In the genomic region with DNA sequence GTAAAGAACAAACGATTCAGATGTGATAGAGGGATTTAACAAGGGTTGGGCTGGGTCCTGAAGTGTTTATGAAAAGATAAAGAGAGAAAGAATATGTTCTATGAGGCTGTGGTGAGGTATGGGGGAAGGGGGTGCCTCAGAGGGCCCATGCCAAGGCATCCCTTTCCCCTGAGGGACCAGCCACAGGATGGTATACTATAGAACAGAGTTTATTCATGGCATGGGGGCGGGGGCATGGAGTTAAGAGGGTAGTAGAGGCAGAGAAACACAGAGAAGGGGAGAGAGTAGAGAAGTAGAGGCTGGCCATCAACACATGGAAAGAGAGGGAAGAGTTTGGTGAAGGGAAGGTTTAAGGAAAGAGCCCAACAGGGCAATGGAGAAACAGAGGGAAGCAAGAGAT, we compare ENCODE assay signal across 12 mouse cellular contexts. TPM values are rescaled to one million over a fixed set of nuclear protein-coding genes. Genes with fewer than 3 reads are reported as not detected.
DNase-seq lines count a peak whose midpoint lies in the region; ATAC-seq and TF ChIP-seq lines count a peak whose summit lies in the region.
"Had no signal": no experiment of that assay in that cellular context is flagged by ENCODE, and none has a peak within 500 bp of the region (broad histone marks: within the 10 kb centered on the region; RNA-seq: fewer than 3 reads in every experiment).

No protein-coding gene starts in this region.

- H3K4me1 ChIP-seq in kidney, postnatal 0 days (replicated peaks; ENCODE audit: insufficient read depth, low read length), result no peaks in the 10 kb centered on the region
- no peaks in the 10 kb centered on the region for H3K4me1 ChIP-seq in hindbrain, embryonic 15.5 days (replicated peaks)
- no peaks in the 10 kb centered on the region for H3K4me1 ChIP-seq in limb, embryonic 13.5 days
- no peaks in the 10 kb centered on the region for H3K4me1 ChIP-seq in neural tube, embryonic 14.5 days (ENCODE audit: control insufficient read depth, insufficient read depth, low read length)

- H3K9me3 ChIP-seq in kidney, postnatal 0 days (replicated peaks; ENCODE audit: low read length), result peaks cover 37% of the 10 kb centered on the region
- H3K9me3 ChIP-seq in hindbrain, embryonic 15.5 days, result peaks cover 58% of the 10 kb centered on the region
- peaks cover 61% of the 10 kb centered on the region for H3K9me3 ChIP-seq in limb, embryonic 13.5 days
- H3K9me3 ChIP-seq in neural tube, embryonic 14.5 days (ENCODE audit: control insufficient read depth, low read length), result peaks cover 39% of the 10 kb centered on the region

- H3K36me3 ChIP-seq in kidney, postnatal 0 days (ENCODE audit: insufficient read depth, low read length), result no peaks in the 10 kb centered on the region
- H3K36me3 ChIP-seq in hindbrain, embryonic 15.5 days, result 0 out of 2 replicates have a peak, but pooled peaks cover 3% of the 10 kb centered on the region
- 0 out of 2 replicates have a peak, but pooled peaks cover 7% of the 10 kb centered on the region for H3K36me3 ChIP-seq in limb, embryonic 13.5 days
- no peaks in the 10 kb centered on the region for H3K36me3 ChIP-seq in neural tube, embryonic 14.5 days (ENCODE audit: control insufficient read depth, insufficient read depth, low read length)

- no peaks in the 10 kb centered on the region for H3K27me3 ChIP-seq in kidney, postnatal 0 days (ENCODE audit: insufficient read depth, low read length)
- no peaks in the 10 kb centered on the region for H3K27me3 ChIP-seq in hindbrain, embryonic 15.5 days
- no peaks in the 10 kb centered on the region for H3K27me3 ChIP-seq in limb, embryonic 13.5 days
- no peaks in the 10 kb centered on the region for H3K27me3 ChIP-seq in neural tube, embryonic 14.5 days (ENCODE audit: control insufficient read depth, insufficient read depth, low read length)

- no peak for TF ChIP-seq CTCF in kidney, postnatal 0 days (IDR thresholded peaks at IDR 0.05; ENCODE audit: low read depth)

- H3K9ac ChIP-seq in kidney, postnatal 0 days (ENCODE audit: low read depth, low read length), result no peak overlapping the region
- no peak overlapping the region for H3K9ac ChIP-seq in hindbrain, embryonic 15.5 days
- no peak overlapping the region for H3K9ac ChIP-seq in limb, embryonic 13.5 days
- H3K9ac ChIP-seq in neural tube, embryonic 14.5 days (replicated peaks; ENCODE audit: low read depth, low read length), result no peak overlapping the region

- WGBS in kidney, postnatal 0 days, result 44% methylated on average over 2 of the region's 2 CpGs
- WGBS in hindbrain, embryonic 15.5 days, result 51% methylated on average over 2 of the region's 2 CpGs
- 52% methylated on average over 2 of the region's 2 CpGs for WGBS in limb, embryonic 13.5 days
- 49% methylated on average over 2 of the region's 2 CpGs for WGBS in neural tube, embryonic 14.5 days

- no peak overlapping the region for H3K27ac ChIP-seq in kidney, postnatal 0 days
- H3K27ac ChIP-seq in hindbrain, embryonic 15.5 days (replicated peaks), result no peak overlapping the region
- no peak overlapping the region for H3K27ac ChIP-seq in limb, embryonic 13.5 days
- H3K27ac ChIP-seq in neural tube, embryonic 14.5 days (ENCODE audit: low read depth, low read length), result no peak overlapping the region

- no peak overlapping the region for H3K4me2 ChIP-seq in kidney, postnatal 0 days (ENCODE audit: low read length)
- no peak overlapping the region for H3K4me2 ChIP-seq in hindbrain, embryonic 15.5 days
- H3K4me2 ChIP-seq in limb, embryonic 13.5 days (replicated peaks), result no peak overlapping the region
- no peak overlapping the region for H3K4me2 ChIP-seq in neural tube, embryonic 14.5 days (ENCODE audit: low read depth, low read length)

- peak; percentile 22 for ATAC-seq in kidney, postnatal 0 days (replicated peaks; ENCODE audit: low FRiP score, low read depth)
- peak; percentile 23 for ATAC-seq in hindbrain, embryonic 15.5 days (ENCODE audit: low FRiP score, low read depth)
- ATAC-seq in limb, embryonic 13.5 days (ENCODE audit: low FRiP score, low read depth), result peak; percentile 10; the same call in 1 of the 2 replicates
- 0 out of 2 replicates have a peak, but pooled peaks have one; percentile 18 for ATAC-seq in neural tube, embryonic 14.5 days (ENCODE audit: low read depth)

- DNase-seq in kidney, postnatal 0 days (ENCODE audit: low spot score), result no peak
- DNase-seq in kidney, postnatal 14 days, result no peak
- DNase-seq in right cerebral cortex, adult 18-20 months, result no peak
- no peak for DNase-seq in layer of hippocampus, adult 18-20 months (ENCODE audit: low spot score in 2 of 2)
- DNase-seq: cerebellum, adult 18-20 months; gastrocnemius, postnatal 25 days; kidney, adult 9 months had no signal

- H3K4me3 ChIP-seq in kidney, postnatal 0 days (replicated peaks; ENCODE audit: low read depth, low read length), result no peak overlapping the region
- no peak overlapping the region for H3K4me3 ChIP-seq in hindbrain, embryonic 15.5 days
- H3K4me3 ChIP-seq in limb, embryonic 13.5 days, result no peak overlapping the region
- H3K4me3 ChIP-seq in neural tube, embryonic 14.5 days (ENCODE audit: low read depth, low read length), result no peak overlapping the region

RNA-seq across cellular contexts. Expression of a gene that starts 6.1 kb away (rescaled TPM):
- 2.9 and 3.5 TPM in 2 replicates for polyA plus RNA-seq in kidney, postnatal 0 days (2015; fragmentation: Nextera tagmentation; extraction: Ambion mirVana)
- polyA plus RNA-seq in hindbrain, embryonic 15.5 days (2015; fragmentation: Nextera tagmentation; extraction: Ambion mirVana), result 2.2 and 2.5 TPM in 2 replicates
- polyA plus RNA-seq in limb, embryonic 13.5 days (2015; fragmentation: Nextera tagmentation; extraction: Ambion mirVana), result 3.0 and 3.5 TPM in 2 replicates
- 3.6 and 5.1 TPM in 2 replicates for polyA plus RNA-seq in neural tube, embryonic 14.5 days (2014; fragmentation: Nextera tagmentation; extraction: Ambion mirVana)
- 1 to 10 TPM; 2.4 TPM for total RNA-seq in layer of hippocampus, adult 18-20 months (2021)

RNA-seq across cellular contexts. Expression of a gene that starts 46.9 kb away (rescaled TPM):
- polyA plus RNA-seq in kidney, postnatal 0 days (2015; fragmentation: Nextera tagmentation; extraction: Ambion mirVana), result 0.07 and 0.08 TPM in 2 replicates
- 0.10 and 0.21 TPM in 2 replicates for polyA plus RNA-seq in hindbrain, embryonic 15.5 days (2015; fragmentation: Nextera tagmentation; extraction: Ambion mirVana)
- polyA plus RNA-seq in limb, embryonic 13.5 days (2015; fragmentation: Nextera tagmentation; extraction: Ambion mirVana), result 0.15 and 0.17 TPM in 2 replicates
- 0.31 and 0.32 TPM in 2 replicates for polyA plus RNA-seq in neural tube, embryonic 14.5 days (2014; fragmentation: Nextera tagmentation; extraction: Ambion mirVana)
- total RNA-seq in layer of hippocampus, adult 18-20 months (2021), result 1 to 10 TPM in 1 of 2 experiments, under 1 TPM in 1; 0.63 to 1.0 TPM
- polyA plus RNA-seq: embryonic facial prominence, embryonic 14.5 days; G1E had no signal
